Mouse (Mus musculus): ENCODE results near the gene Sp3. TPM values are rescaled to one million over a fixed set of nuclear protein-coding genes. Genes with fewer than 3 reads are reported as not detected.

Sp3 gene
- total RNA-seq, 2 experiments from 2014 or later = 51.4 to 56.6 TPM

- intact Hi-C loops (cut with DNase I) = no loop called here
- TF ChIP-seq CTCF (IDR thresholded peaks at IDR 0.05) = no peak
- DNase-seq (ENCODE audit: extremely low spot score in 1 of 2, low spot score in 2 of 2) = no peak
- no peak overlapping the region for H3K27ac ChIP-seq
- no peak overlapping the region for H3K4me3 ChIP-seq
Measured at GRCm38 (mm10) chr2:72985516-72985915, 5.3 kb upstream of the Sp3 start.

- H3K4me3 ChIP-seq = no peak overlapping the region
- H3K27ac ChIP-seq = no peak overlapping the region
- intact Hi-C loops (cut with DNase I) = loop anchor here (5.0 kb wide), 1 partner anchor 468 kb away; no protein-coding TSS in a partner anchor
- no peak for TF ChIP-seq CTCF (IDR thresholded peaks at IDR 0.05)
- DNase-seq (ENCODE audit: extremely low spot score in 1 of 2, low spot score in 2 of 2) = no peak
Measured at GRCm38 (mm10) chr2:72984806-72985205, 4.6 kb upstream of the Sp3 start.

- no peak for DNase-seq (ENCODE audit: extremely low spot score in 1 of 2, low spot score in 2 of 2)
- TF ChIP-seq CTCF (IDR thresholded peaks at IDR 0.05) = no peak
- intact Hi-C loops (cut with DNase I) = loop anchor here (5.0 kb wide), 1 partner anchor 466 kb away; no protein-coding TSS in a partner anchor
- Histone ChIP-seq H3K27ac (no peak overlapping the region), H3K4me3 (no peak overlapping the region)
Measured at GRCm38 (mm10) chr2:72983211-72983610, 3.0 kb upstream of the Sp3 start.

GRCm38 (mm10) chr2:72982110-72982785, 2.0 kb upstream of the Sp3 start:
- TF ChIP-seq CTCF (IDR thresholded peaks at IDR 0.05) = no peak
- Histone ChIP-seq H3K27ac (no peak overlapping the region), H3K4me3 (no peak overlapping the region)
- DNase-seq (ENCODE audit: extremely low spot score in 1 of 2, low spot score in 2 of 2) = no peak
- intact Hi-C loops (cut with DNase I) = loop anchor here (5.0 kb wide), 1 partner anchor 465 kb away; no protein-coding TSS in a partner anchor

- DNase-seq (ENCODE audit: extremely low spot score in 1 of 2, low spot score in 2 of 2) = no peak
- TF ChIP-seq CTCF (IDR thresholded peaks at IDR 0.05) = no peak
- intact Hi-C loops (cut with DNase I) = loop anchor here (2.0 to 5.0 kb wide), 3 partner anchors 79 to 464 kb away; no protein-coding TSS in a partner anchor
- Histone ChIP-seq H3K4me3 (peak overlapping the region; percentile 97), H3K27ac (peak overlapping the region; percentile 100)
Measured at GRCm38 (mm10) chr2:72981441-72982109, 1.3 kb upstream of the Sp3 start.

GRCm38 (mm10) chr2:72981075-72981420, 802 bp upstream of the Sp3 start:
- Histone ChIP-seq H3K4me3 (peak overlapping the region; percentile 97), H3K27ac (peak overlapping the region; percentile 100)
- intact Hi-C loops (cut with DNase I) = loop anchor here (2.0 to 5.0 kb wide), 3 partner anchors 80 to 464 kb away; no protein-coding TSS in a partner anchor
- no peak for TF ChIP-seq CTCF (IDR thresholded peaks at IDR 0.05)
- DNase-seq (ENCODE audit: extremely low spot score in 1 of 2, low spot score in 2 of 2) = no peak

GRCm38 (mm10) chr2:72979659-72980071, 581 bp downstream of the Sp3 start:
- no peak for TF ChIP-seq CTCF (IDR thresholded peaks at IDR 0.05)
- intact Hi-C loops (cut with DNase I) = loop anchor here (2.0 to 10.0 kb wide), 6 partner anchors 81 to 462 kb away; partner anchors contain the start of gene Sp9
- H3K4me3 ChIP-seq = peak overlapping the region; percentile 97
- DNase-seq (ENCODE audit: extremely low spot score in 1 of 2, low spot score in 2 of 2) = peak; percentile 74 to 79
- peak overlapping the region; percentile 100 for H3K27ac ChIP-seq

- intact Hi-C loops (cut with DNase I) = loop anchor here (2.0 to 10.0 kb wide), 3 partner anchors 233 to 344 kb away; partner anchors contain the start of gene Sp9
- peak overlapping the region; percentile 96 for H3K27ac ChIP-seq
- TF ChIP-seq CTCF (IDR thresholded peaks at IDR 0.05) = no peak
- peak; percentile 77 to 83 for DNase-seq (ENCODE audit: extremely low spot score in 1 of 2, low spot score in 2 of 2)
- H3K4me3 ChIP-seq = peak overlapping the region; percentile 97
Measured at GRCm38 (mm10) chr2:72978901-72979658, 1.2 kb downstream of the Sp3 start.

GRCm38 (mm10) chr2:72978473-72978872, 1.8 kb downstream of the Sp3 start:
- Histone ChIP-seq H3K4me3 (peak overlapping the region; percentile 97), H3K27ac (peak overlapping the region; percentile 69)
- intact Hi-C loops (cut with DNase I) = loop anchor here (2.0 to 10.0 kb wide), 3 partner anchors 234 to 344 kb away; partner anchors contain the start of gene Sp9
- peak; percentile 57 for TF ChIP-seq CTCF (IDR thresholded peaks at IDR 0.05)
- no peak for DNase-seq (ENCODE audit: extremely low spot score in 1 of 2, low spot score in 2 of 2)

GRCm38 (mm10) chr2:72977272-72977671, 3.0 kb downstream of the Sp3 start:
- intact Hi-C loops (cut with DNase I) = loop anchor here (5.0 to 10.0 kb wide), 2 partner anchors 235 to 342 kb away; no protein-coding TSS in a partner anchor
- no peak for DNase-seq (ENCODE audit: extremely low spot score in 1 of 2, low spot score in 2 of 2)
- no peak overlapping the region for H3K27ac ChIP-seq
- H3K4me3 ChIP-seq = no peak overlapping the region
- TF ChIP-seq CTCF (IDR thresholded peaks at IDR 0.05) = no peak

- intact Hi-C loops (cut with DNase I) = loop anchor here (5.0 to 10.0 kb wide), 2 partner anchors 236 to 341 kb away; no protein-coding TSS in a partner anchor
- TF ChIP-seq CTCF (IDR thresholded peaks at IDR 0.05) = no peak
- no peak for DNase-seq (ENCODE audit: extremely low spot score in 1 of 2, low spot score in 2 of 2)
- Histone ChIP-seq H3K27ac (no peak overlapping the region), H3K4me3 (no peak overlapping the region)
Measured at GRCm38 (mm10) chr2:72976036-72976435, 4.2 kb downstream of the Sp3 start.

Measured in left cerebral cortex, adult 2 months (tissue).